Mouse (Mus musculus) right cerebral cortex, postnatal 36 days (tissue): Measurements from ENCODE around the gene Ankrd53.

Experiments
- DNase-seq, 2 experiments: peaks; one replicate each; pipeline ENCODE4 v3.0.0; 2022; ENCODE audit warnings: low spot score in 2 of 2, mixed read lengths in 1 of 2

The Ankrd53 gene

DNA sequence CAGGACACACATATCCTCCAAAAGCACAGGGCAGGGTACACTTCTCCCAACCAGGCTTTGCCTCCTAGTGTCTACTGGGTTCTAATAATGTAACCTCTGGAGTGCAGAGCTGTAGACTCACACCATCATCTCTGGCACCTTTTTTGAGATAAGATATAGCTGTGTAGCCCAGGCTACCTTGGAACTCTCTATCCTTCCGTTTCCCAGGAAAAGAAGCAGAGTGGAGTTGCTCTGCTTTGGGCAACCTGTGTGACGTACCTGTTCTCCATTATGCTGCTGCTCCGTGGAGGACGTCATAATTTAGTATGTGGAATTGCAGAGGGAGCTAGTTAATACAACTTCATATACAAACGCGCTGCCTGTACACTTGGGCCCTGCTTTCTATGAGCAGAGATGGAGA is at the start of gene Ankrd53:
Gene Ankrd53, plus strand, starts transcription at position 301 of the 400 bp plus-strand sequence.
- no peak for DNase-seq

GRCm38 (mm10) chr6:83713271-83714136 is 48.9 kb upstream of the Ankrd53 start:
- DNase-seq = no peak

GRCm38 (mm10) chr6:83714221-83715123 is 48.0 kb upstream of the Ankrd53 start:
- DNase-seq = no peak

DNA sequence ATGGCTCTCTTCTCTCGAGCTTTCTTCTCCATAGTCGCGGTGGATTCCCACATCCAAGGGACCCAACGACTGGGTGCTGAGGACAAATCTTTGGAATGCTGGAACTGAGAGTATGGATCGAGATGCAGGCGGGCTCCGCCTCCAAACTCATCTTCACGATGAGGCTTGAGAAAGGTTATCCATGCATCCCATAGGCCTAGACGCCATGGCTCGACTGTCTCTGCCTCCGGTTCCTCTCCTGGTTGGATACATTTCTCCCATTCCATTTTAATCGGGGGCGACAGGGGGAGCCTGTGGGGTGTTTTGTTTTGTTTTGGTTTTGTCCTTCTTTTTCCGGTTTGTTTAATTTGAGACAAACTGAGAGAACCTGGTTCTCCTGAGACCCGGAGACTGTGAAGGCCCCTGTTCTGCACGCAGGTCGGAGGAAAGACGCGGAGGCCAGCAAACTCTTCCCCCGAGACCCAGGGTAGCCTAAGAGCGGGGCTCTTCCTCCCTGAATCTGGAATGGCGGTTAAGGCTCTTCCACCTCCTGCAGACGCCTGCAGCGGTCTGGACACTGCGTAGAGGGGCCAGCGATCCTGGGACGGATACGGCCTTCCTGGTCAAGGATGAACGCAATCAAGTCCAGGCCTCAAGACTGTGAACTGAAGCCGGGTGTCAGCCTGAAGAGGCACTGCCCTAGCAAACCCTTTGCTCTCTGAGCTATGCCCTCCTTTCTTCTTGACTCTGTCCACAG is 46.8 kb upstream of the Ankrd53 start:
- DNase-seq = no peak

DNA sequence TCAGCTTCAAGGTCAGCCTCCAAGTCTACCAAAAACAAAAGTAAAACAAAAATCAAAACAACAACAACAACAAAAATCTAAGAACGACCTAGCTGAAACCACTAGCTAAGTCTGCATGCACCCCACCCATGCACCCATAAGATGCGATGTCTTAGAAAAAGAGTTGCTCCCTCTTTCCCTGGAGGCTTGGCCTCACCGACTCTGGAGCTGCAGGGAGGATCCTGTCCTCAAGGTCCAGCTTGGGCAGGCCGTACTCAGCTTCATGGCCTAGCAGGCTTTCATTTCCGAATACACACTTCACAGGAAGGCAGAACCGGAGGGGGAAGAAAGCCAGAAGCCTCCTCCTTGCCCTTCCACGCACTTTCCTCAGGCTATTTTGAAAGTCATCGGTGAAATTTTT is 45.4 kb upstream of the Ankrd53 start:
- DNase-seq = no peak

DNA sequence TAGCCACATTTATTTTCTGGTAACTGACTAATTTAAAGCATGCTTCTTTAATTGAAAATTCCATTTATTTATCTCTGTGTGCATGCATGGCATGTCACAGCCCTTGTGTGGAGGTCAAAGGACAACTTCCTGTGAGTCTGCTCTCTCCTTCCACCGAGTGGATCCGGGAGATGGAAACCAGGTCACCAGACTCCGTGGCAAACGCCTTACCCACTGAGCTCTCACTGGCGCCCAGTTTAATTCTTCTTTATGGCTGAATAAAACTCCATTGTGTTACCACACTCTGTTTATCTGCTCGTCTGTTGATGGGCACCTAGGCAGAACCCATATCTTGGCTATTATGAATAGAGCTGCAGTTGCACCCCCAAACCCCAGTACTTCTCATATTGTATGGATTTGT is 39.9 kb upstream of the Ankrd53 start:
- no peak for DNase-seq

- no peak for DNase-seq
Observed at GRCm38 (mm10) chr6:83727178-83727577, 35.3 kb upstream of the Ankrd53 start.

DNA sequence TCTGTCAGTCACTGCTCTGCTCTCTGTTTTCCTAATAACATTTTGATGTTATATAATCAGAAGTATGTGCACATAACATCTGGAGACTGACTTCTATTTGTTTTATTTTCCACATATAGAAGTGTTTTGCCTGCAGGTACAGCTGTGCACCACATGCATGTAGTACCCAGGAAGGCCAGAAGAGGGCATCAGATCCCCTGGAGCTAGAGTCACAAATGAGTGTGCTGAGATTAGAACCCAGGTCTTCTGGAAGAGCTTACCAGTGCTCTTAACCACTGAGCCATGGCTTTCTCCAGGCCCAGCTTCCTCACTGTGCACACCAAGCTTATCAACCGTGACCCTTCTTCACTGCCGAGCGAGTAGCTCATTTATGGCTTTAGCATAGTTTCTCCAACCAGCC is 34.0 kb upstream of the Ankrd53 start:
- DNase-seq = no peak

- DNase-seq = no peak
Observed at GRCm38 (mm10) chr6:83729350-83729970, 33.0 kb upstream of the Ankrd53 start.

GRCm38 (mm10) chr6:83731128-83731527 is 31.3 kb upstream of the Ankrd53 start:
- no peak for DNase-seq

- DNase-seq = no peak
Observed at GRCm38 (mm10) chr6:83737311-83737710, 25.1 kb upstream of the Ankrd53 start.

DNA sequence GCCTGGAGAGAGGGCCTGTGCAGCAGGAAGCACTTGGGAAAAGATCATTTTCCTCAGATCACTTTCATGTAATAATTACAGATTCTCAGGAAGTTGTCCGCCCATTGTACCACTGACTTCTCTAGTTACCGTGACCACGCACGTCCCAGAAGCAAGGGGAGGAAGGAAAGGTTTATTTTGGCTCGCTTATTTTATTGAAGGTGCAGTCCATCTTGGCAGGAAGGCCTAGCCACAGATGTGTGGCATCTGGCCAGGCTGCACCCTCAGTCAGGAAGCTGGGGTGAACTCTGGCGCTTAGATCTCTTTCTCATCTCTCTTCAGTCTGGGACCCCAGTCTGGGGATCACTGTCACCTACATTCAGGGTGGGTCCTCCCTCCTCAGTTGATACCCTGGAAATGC is 23.8 kb upstream of the Ankrd53 start:
- DNase-seq = no peak

DNA sequence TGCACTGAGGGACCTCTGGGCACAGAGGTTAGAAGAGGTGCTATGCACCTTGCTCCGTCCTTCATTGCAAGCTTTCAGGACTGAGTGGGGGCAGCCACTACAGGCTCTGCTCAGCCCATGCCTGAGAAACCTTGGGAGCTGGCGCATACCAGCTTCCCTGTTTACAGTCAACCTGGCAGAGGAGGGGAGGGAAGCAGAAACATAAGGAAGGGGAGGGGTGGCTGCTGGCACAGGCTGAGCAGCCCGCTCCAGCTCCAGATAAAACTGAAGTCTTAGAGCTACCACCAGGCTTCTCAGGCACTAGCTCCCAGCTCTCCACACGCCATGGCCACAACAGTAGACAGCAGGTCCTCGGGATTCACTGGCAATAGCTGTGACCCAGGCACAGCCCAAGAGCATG is 19.7 kb upstream of the Ankrd53 start, which contains the start of gene Atp6v1b1:
Gene Atp6v1b1, plus strand, starts transcription at position 230 of the 400 bp plus-strand sequence.
- no peak for DNase-seq

DNA sequence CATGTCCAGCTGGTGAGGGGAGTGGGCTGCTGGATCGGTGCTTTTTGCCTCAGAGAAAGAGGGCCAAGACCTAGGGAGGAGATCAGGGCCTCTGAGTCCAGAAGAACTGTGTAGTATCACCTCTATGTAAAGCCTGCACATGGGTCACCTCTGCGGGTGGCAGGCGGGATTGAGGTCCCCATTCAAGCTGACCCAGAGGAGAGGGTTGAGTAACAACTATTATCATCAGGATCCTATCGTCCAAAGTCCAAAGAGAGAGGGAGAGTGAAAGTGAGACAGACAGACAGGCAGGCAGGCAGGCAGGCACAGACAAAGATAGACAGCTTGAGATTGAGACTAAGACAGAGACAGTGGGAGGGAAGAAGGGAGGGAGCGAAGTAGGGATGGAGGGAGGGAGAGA is 19.2 kb upstream of the Ankrd53 start:
- DNase-seq = no peak

DNA sequence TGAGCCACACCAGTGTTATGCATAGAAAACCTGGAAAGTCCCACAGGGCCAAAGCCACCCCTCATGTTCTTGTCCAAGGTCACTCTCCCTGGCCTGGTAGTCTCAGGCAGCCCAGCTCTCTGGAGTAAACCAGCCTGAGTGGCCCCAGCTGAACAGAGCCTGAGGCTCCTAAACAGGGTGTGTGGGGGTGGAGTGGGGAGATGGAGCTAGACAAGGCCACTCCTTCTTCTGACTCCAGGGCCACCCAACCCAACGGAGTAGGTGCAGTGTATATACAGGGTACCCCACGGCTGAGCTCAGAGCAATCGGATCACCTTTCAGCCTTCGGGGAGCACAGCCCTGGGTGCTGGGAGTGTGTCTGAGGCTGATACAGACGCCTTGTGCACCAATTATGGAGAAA is 18.3 kb upstream of the Ankrd53 start:
- DNase-seq = no peak

DNA sequence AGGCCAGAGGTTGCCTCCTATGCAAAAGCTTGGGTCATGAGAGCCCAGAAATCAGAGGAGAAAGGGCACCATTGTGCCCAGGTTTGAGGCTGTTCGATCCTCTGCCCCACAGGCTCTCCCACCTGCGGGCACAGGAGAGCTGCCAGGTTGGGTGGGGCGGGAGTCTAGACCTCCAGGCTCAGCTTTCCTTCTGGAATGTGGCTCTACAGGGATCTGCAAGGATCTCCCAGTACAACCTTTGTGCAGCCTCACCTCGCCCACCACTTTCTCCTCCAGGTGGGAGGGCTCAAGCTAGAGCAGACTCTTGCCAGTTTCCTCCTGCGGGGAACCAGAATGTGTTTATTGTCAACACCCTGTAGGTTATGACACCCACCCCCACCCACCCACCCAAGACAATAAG is 17.9 kb upstream of the Ankrd53 start:
- no peak for DNase-seq

GRCm38 (mm10) chr6:83745466-83745865 is 17.0 kb upstream of the Ankrd53 start:
- no peak for DNase-seq

- no peak for DNase-seq
Observed at GRCm38 (mm10) chr6:83749286-83749685, 13.2 kb upstream of the Ankrd53 start.

- DNase-seq = no peak
Observed at GRCm38 (mm10) chr6:83750171-83750684, 12.2 kb upstream of the Ankrd53 start.

- DNase-seq = no peak
Observed at GRCm38 (mm10) chr6:83756051-83756450, 6.4 kb upstream of the Ankrd53 start.

GRCm38 (mm10) chr6:83762880-83763431 is 512 bp downstream of the Ankrd53 start:
- no peak for DNase-seq
